Mouse (Mus musculus) spleen, postnatal 14 days (tissue): ENCODE measurements around the gene Xlr5a.
"Not testable (repeated sequence)": the region's sequence is repeated elsewhere in the genome, so short reads cannot be mapped to it uniquely, and the experiment has no call there.

Source experiments
- DNase-seq, 2 experiments: peaks; one replicate each; pipeline ENCODE4 v3.0.0; 2021 to 2022; ENCODE audit warnings: low spot score in 2 of 2

Xlr5a gene

GRCm38 (mm10) chrX:73148496-73148895 lies 144.3 kb downstream of the Xlr5a start, which contains the start of gene Xlr5b:
Gene Xlr5b, plus strand, starts transcription at chrX:73148796.
- DNase-seq, result not testable (repeated sequence)

- DNase-seq, result not testable (repeated sequence)
These were observed 149.6 kb downstream of the Xlr5a start for GRCm38 (mm10) chrX:73143218-73143618.

- DNase-seq, result not testable (repeated sequence)
These were observed 169.6 kb downstream of the Xlr5a start for GRCm38 (mm10) chrX:73122859-73123829.

GRCm38 (mm10) chrX:73116747-73117146 lies 176.0 kb downstream of the Xlr5a start, which contains the start of gene Gm14685:
Gene Gm14685, plus strand, starts transcription at chrX:73117047.
- DNase-seq, result not testable (repeated sequence)

- not testable (repeated sequence) for DNase-seq
These were observed 195.8 kb downstream of the Xlr5a start, which contains the start of gene Xlr3a for GRCm38 (mm10) chrX:73096941-73097508. Gene Xlr3a, minus strand, starts transcription at chrX:73097095.

GRCm38 (mm10) chrX:73082267-73083055 lies 210.3 kb downstream of the Xlr5a start, which contains the start of gene Xlr4a:
Gene Xlr4a, minus strand, starts transcription at chrX:73082478.
- not testable (repeated sequence) for DNase-seq

- DNase-seq, result not testable (repeated sequence)
These were observed 225.9 kb downstream of the Xlr5a start for GRCm38 (mm10) chrX:73066765-73067312.

- DNase-seq, result no peak
These were observed 228.4 kb downstream of the Xlr5a start, which contains the start of gene Pnma3 for GRCm38 (mm10) chrX:73064415-73064793. Gene Pnma3, plus strand, starts transcription at chrX:73064787.

GRCm38 (mm10) chrX:73063512-73064414 lies 229.0 kb downstream of the Xlr5a start:
- DNase-seq, result no peak

GRCm38 (mm10) chrX:73062323-73062722 lies 230.5 kb downstream of the Xlr5a start:
- DNase-seq, result no peak

GRCm38 (mm10) chrX:73061528-73061927 lies 231.2 kb downstream of the Xlr5a start:
- no peak for DNase-seq
